Mouse (Mus musculus): ENCODE measurements around the gene Sap18b. TPM values are rescaled to one million over a fixed set of nuclear protein-coding genes. Genes with fewer than 3 reads are reported as not detected.
A peak's percentile ranks its signal among the peaks of the same experiment; 100 is the strongest.

Gene Sap18b
- polyA plus RNA-seq, 1 experiment from 2014 or later: 369 TPM

DNA sequence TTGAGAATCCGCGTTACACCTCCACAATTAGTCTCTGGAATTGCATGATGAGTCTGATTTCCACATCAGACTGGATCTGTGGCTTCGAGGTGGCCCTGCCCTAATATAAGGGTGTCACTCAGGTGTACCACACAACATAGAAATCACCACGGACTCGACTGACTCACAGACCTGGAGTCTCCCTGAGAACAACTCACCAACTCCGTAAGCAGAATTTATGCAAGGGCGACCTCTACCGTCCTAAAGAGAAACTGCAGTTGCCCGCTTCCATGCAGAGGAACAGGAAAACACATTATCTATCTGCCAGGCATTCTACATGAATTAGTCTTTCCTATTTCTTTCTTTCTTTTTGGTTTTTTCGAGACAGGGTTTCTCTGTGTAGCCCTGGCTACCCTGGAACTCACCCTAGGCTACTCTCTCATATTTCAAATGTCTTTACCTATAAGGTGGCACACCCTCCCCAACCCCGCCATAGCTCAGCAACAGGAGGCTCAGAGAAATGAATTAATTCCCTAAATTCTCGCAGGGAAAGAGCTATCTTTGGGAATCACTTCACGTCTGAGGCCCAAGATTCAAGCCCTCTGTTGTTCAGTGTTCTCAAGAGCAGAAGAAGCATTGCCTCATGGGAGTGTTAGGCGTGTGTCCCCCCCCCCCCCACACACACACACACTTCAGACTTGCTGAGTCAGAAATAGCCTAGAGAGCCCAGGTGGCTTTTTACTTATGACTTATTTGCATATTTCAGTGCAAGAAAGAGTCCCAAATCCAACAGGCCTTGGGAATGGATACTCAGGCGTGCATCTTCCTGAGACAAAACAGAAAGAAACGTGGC, 7.7 kb downstream of the Sap18b start:
- Histone ChIP-seq H3K4me2 (ENCODE audit: low read length) (peak overlapping the region; percentile 58), H3K27me3 (replicated peaks; ENCODE audit: control insufficient read depth, insufficient read depth, low read length) (no peaks in the 10 kb centered on the region), H3K36me3 (ENCODE audit: control insufficient read depth, insufficient read depth, low read length) (peaks cover 9% of the 10 kb centered on the region; the same call in 1 of the 2 replicates), H3K4me3 (ENCODE audit: low read depth, low read length) (peak overlapping the region; percentile 38), H3K4me1 (replicated peaks; ENCODE audit: control insufficient read depth, insufficient read depth, low read length) (peaks cover 6% of the 10 kb centered on the region; the same call in 1 of the 2 replicates), H3K9me3 (ENCODE audit: control insufficient read depth, low read length) (no peaks in the 10 kb centered on the region), H3K9ac (ENCODE audit: low read length) (peak overlapping the region; percentile 22; the same call in 1 of the 2 replicates), H3K27ac (ENCODE audit: low read depth) (no peak overlapping the region)
- 17% methylated on average over 16 of the region's 16 CpGs for WGBS
- peak; percentile 68 for ATAC-seq (replicated peaks; ENCODE audit: low FRiP score, low TSS enrichment, low read depth)
- DNase-seq (ENCODE audit: low spot score): peak; percentile 97

DNA sequence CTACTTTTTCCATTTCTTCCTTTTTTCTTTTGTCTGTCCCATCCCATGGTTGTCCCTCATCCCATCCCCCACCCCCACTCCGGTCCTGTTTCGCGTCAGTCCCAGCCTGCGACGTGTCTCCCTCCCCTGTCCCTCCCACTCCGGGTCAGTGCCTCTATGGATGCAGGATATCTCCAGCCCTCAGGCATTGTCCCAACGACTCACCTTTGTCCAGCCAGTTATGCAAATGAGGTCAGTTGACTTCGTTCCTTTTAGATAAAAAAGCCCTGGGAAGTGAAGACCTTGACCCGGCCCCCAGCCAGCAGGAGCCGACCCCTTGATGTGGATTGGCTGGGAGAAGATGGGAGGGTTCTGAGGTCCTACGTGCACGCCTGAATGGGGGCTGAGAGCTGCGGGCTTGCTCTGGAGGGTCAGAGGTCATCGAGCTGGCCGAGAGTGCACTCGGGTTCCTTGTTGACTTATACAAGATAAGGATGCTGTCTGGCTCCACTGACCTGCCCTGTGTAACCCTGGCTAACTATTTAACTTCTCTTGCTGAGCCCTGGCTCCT, 8.4 kb downstream of the Sap18b start:
- DNase-seq (ENCODE audit: low spot score): peak; percentile 67

DNA sequence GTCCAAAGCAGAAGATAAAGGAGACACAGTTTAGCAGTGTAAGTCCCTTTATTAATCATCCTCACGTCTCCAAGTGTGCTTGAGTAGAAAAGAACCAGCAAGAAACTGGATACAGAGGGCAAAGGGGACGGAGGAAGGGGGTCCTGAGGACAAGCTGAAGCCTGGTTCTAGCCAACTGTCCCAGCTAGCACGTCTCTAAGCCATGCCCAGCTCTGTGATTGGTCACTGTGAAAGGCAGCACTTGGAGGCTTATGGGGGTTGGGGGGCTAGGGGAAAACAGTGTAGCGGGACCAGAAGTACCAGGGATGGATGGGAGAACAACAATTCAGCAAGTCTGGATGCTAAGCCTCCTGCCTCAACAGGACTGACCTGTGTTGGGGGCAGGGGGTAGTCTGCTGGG, 10.7 kb downstream of the Sap18b start:
- no peak overlapping the region for H3K4me3 ChIP-seq (ENCODE audit: low read depth, low read length)
- H3K27ac ChIP-seq (ENCODE audit: low read depth): no peak overlapping the region
- DNase-seq (ENCODE audit: low spot score) (no peak), ATAC-seq (replicated peaks; ENCODE audit: low FRiP score, low TSS enrichment, low read depth) (no peak)
- H3K36me3 ChIP-seq (ENCODE audit: control insufficient read depth, insufficient read depth, low read length): peaks cover 28% of the 10 kb centered on the region
- H3K9me3 ChIP-seq (ENCODE audit: control insufficient read depth, low read length): no peaks in the 10 kb centered on the region
- no peaks in the 10 kb centered on the region for H3K27me3 ChIP-seq (replicated peaks; ENCODE audit: control insufficient read depth, insufficient read depth, low read length)
- WGBS: 76% methylated on average over 4 of the region's 4 CpGs
- H3K4me1 ChIP-seq (replicated peaks; ENCODE audit: control insufficient read depth, insufficient read depth, low read length): peaks cover 6% of the 10 kb centered on the region; the same call in 1 of the 2 replicates
- no peak overlapping the region for H3K9ac ChIP-seq (ENCODE audit: low read length)
- no peak overlapping the region for H3K4me2 ChIP-seq (ENCODE audit: low read length)

More for the DNA sequence above, 8.4 kb downstream of the Sap18b start:
- H3K27me3 ChIP-seq (replicated peaks; ENCODE audit: control insufficient read depth, insufficient read depth, low read length): no peaks in the 10 kb centered on the region
- WGBS: 0% methylated on average over 16 of the region's 16 CpGs
- peak; percentile 71 for ATAC-seq (replicated peaks; ENCODE audit: low FRiP score, low TSS enrichment, low read depth)
- H3K9me3 ChIP-seq (ENCODE audit: control insufficient read depth, low read length): no peaks in the 10 kb centered on the region
- peaks cover 6% of the 10 kb centered on the region; the same call in 1 of the 2 replicates for H3K4me1 ChIP-seq (replicated peaks; ENCODE audit: control insufficient read depth, insufficient read depth, low read length)
- no peak overlapping the region for H3K27ac ChIP-seq (ENCODE audit: low read depth)
- peak overlapping the region; percentile 58 for H3K4me2 ChIP-seq (ENCODE audit: low read length)
- peak overlapping the region; percentile 22; the same call in 1 of the 2 replicates for H3K9ac ChIP-seq (ENCODE audit: low read length)
- H3K4me3 ChIP-seq (ENCODE audit: low read depth, low read length): peak overlapping the region; percentile 38
- peaks cover 9% of the 10 kb centered on the region; the same call in 1 of the 2 replicates for H3K36me3 ChIP-seq (ENCODE audit: control insufficient read depth, insufficient read depth, low read length)

DNA sequence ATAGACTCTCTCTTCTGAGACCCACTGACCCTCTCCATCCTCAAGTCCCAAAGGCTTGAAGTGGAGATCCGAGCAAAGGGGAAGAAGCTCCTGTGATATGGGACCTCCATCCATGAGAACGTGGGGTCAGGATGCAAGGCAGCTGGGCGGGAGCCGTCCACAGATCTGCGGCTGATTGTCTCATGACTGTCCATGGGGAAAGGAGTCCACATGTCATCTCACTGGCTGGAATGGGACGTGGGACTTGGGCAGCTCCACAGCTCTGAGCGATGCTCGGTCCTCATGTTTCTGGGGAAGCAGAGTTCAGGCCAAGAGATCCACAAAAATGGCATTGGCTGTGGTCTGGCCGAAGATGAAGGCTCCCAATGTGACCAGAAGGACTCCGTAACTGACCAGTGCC, 12.1 kb downstream of the Sap18b start:
- Histone ChIP-seq H3K4me3 (ENCODE audit: low read depth, low read length) (no peak overlapping the region), H3K4me2 (ENCODE audit: low read length) (no peak overlapping the region), H3K4me1 (replicated peaks; ENCODE audit: control insufficient read depth, insufficient read depth, low read length) (peaks cover 6% of the 10 kb centered on the region; the same call in 1 of the 2 replicates), H3K27me3 (replicated peaks; ENCODE audit: control insufficient read depth, insufficient read depth, low read length) (no peaks in the 10 kb centered on the region), H3K9me3 (ENCODE audit: control insufficient read depth, low read length) (no peaks in the 10 kb centered on the region), H3K36me3 (ENCODE audit: control insufficient read depth, insufficient read depth, low read length) (peaks cover 38% of the 10 kb centered on the region), H3K27ac (ENCODE audit: low read depth) (no peak overlapping the region), H3K9ac (ENCODE audit: low read length) (no peak overlapping the region)
- no peak for DNase-seq (ENCODE audit: low spot score)
- no peak for ATAC-seq (replicated peaks; ENCODE audit: low FRiP score, low TSS enrichment, low read depth)
- 93% methylated on average over 10 of the region's 10 CpGs for WGBS

DNA sequence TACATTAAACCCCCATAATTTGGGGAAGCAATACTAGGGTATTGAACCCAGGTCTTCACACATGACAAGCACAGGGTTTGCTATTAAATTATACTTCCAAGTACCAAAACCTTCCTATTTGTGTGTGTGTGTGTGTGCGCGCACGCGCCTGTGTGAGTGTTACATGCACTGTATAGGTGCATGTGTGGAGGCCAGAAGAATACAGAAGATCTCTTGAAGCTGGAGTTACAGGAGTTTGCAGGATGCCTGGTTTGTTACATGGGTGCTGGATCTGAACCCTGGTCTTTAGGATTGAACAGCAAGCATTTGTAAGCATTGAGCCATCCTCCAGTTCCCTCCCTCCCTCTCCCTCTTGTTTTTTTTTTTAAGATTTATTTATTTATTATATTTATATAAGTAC, 14.1 kb downstream of the Sap18b start:
- no peak overlapping the region for H3K27ac ChIP-seq (ENCODE audit: low read depth)
- 94% methylated on average over 4 of the region's 4 CpGs for WGBS
- no peak for ATAC-seq (replicated peaks; ENCODE audit: low FRiP score, low TSS enrichment, low read depth)
- no peaks in the 10 kb centered on the region for H3K4me1 ChIP-seq (replicated peaks; ENCODE audit: control insufficient read depth, insufficient read depth, low read length)
- no peaks in the 10 kb centered on the region for H3K9me3 ChIP-seq (ENCODE audit: control insufficient read depth, low read length)
- peaks cover 52% of the 10 kb centered on the region for H3K36me3 ChIP-seq (ENCODE audit: control insufficient read depth, insufficient read depth, low read length)
- H3K4me3 ChIP-seq (ENCODE audit: low read depth, low read length): no peak overlapping the region
- H3K9ac ChIP-seq (ENCODE audit: low read length): no peak overlapping the region
- no peak overlapping the region for H3K4me2 ChIP-seq (ENCODE audit: low read length)
- H3K27me3 ChIP-seq (replicated peaks; ENCODE audit: control insufficient read depth, insufficient read depth, low read length): no peaks in the 10 kb centered on the region
- no peak for DNase-seq (ENCODE audit: low spot score)

DNA sequence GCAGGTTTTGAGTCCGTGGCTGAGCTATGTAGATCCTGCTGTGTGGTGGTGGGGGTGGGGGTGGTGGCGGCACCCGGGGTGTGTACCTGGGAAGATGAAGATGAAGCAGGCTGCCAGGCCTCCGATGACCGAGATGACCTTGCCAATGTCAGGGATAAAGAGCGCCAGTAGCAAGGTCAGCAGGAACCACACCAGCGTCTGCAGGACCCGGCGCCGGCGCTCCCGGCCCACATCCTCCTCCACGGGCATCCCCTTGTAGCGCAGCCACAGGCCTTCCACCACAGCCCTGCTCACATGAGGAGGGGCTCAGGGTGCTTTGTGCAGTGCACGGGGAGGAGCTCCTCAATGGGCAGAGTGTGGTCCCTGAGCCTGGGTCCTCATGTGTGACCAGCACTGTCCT, 16.3 kb downstream of the Sap18b start:
- DNase-seq (ENCODE audit: low spot score): no peak
- WGBS: 89% methylated on average over 15 of the region's 15 CpGs
- Histone ChIP-seq H3K4me3 (ENCODE audit: low read depth, low read length) (no peak overlapping the region), H3K4me1 (replicated peaks; ENCODE audit: control insufficient read depth, insufficient read depth, low read length) (no peaks in the 10 kb centered on the region), H3K27ac (ENCODE audit: low read depth) (no peak overlapping the region), H3K36me3 (ENCODE audit: control insufficient read depth, insufficient read depth, low read length) (peaks cover 68% of the 10 kb centered on the region), H3K9me3 (ENCODE audit: control insufficient read depth, low read length) (no peaks in the 10 kb centered on the region), H3K27me3 (replicated peaks; ENCODE audit: control insufficient read depth, insufficient read depth, low read length) (no peaks in the 10 kb centered on the region), H3K4me2 (ENCODE audit: low read length) (no peak overlapping the region), H3K9ac (ENCODE audit: low read length) (no peak overlapping the region)
- no peak for ATAC-seq (replicated peaks; ENCODE audit: low FRiP score, low TSS enrichment, low read depth)

DNA sequence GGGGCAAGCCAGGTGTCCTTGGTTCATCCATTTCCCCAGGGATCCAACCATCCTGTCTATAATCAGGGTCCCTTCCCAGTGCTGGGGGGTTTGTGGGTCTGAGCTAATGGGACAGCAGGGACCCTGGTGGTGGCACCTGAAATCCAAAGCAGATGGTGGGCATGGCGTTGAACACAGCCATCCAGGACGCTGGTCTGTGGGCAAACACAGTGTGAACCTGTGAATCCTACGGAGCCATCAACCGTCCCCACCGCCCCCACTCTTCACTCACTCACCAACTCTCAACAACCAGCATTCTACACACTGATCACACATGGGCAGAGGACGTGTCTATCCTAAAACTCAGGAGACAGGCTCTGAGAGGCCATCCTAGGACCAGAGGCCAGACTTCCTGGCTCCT, 18.8 kb downstream of the Sap18b start:
- WGBS: 91% methylated on average over 6 of the region's 6 CpGs

DNA sequence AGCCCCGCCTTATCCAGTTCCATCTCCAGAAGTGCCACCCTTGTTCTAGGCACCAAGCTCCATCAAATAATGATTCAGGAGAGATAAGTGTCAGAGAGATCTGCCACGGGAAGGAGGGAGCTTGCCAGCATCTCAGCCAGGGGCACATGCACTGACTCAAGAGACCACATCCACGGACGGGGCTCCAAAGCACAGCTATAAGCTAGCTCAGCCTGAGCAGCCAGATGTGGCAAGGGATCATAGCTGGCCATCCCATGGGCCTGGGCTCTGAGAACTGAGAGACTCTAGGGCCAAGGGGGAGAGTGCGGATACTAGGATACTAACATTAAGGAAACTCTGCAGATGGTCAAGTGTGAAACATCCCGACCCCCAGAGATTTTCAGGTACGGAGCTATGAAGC, 19.9 kb downstream of the Sap18b start:
- H3K36me3 ChIP-seq (ENCODE audit: control insufficient read depth, insufficient read depth, low read length): peaks cover 57% of the 10 kb centered on the region
- DNase-seq (ENCODE audit: low spot score) (no peak), ATAC-seq (replicated peaks; ENCODE audit: low FRiP score, low TSS enrichment, low read depth) (no peak)
- H3K9ac ChIP-seq (ENCODE audit: low read length): no peak overlapping the region
- no peak overlapping the region for H3K4me2 ChIP-seq (ENCODE audit: low read length)
- H3K27ac ChIP-seq (ENCODE audit: low read depth): no peak overlapping the region
- no peaks in the 10 kb centered on the region for H3K9me3 ChIP-seq (ENCODE audit: control insufficient read depth, low read length)
- H3K4me1 ChIP-seq (replicated peaks; ENCODE audit: control insufficient read depth, insufficient read depth, low read length): no peaks in the 10 kb centered on the region
- no peak overlapping the region for H3K4me3 ChIP-seq (ENCODE audit: low read depth, low read length)
- 90% methylated on average over 7 of the region's 7 CpGs for WGBS
- H3K27me3 ChIP-seq (replicated peaks; ENCODE audit: control insufficient read depth, insufficient read depth, low read length): no peaks in the 10 kb centered on the region

More for the DNA sequence above, 18.8 kb downstream of the Sap18b start:
- Histone ChIP-seq H3K27ac (ENCODE audit: low read depth) (no peak overlapping the region), H3K4me3 (ENCODE audit: low read depth, low read length) (no peak overlapping the region), H3K9ac (ENCODE audit: low read length) (no peak overlapping the region), H3K4me1 (replicated peaks; ENCODE audit: control insufficient read depth, insufficient read depth, low read length) (no peaks in the 10 kb centered on the region), H3K27me3 (replicated peaks; ENCODE audit: control insufficient read depth, insufficient read depth, low read length) (no peaks in the 10 kb centered on the region), H3K36me3 (ENCODE audit: control insufficient read depth, insufficient read depth, low read length) (peaks cover 64% of the 10 kb centered on the region), H3K9me3 (ENCODE audit: control insufficient read depth, low read length) (no peaks in the 10 kb centered on the region), H3K4me2 (ENCODE audit: low read length) (no peak overlapping the region)
- no peak for DNase-seq (ENCODE audit: low spot score)
- ATAC-seq (replicated peaks; ENCODE audit: low FRiP score, low TSS enrichment, low read depth): no peak
